Mouse (Mus musculus): ENCODE measurements around the gene Mdn1. TPM values are rescaled to one million over a fixed set of nuclear protein-coding genes. Genes with fewer than 3 reads are reported as not detected.

Mdn1 gene
- total and polyA plus RNA-seq, 3 experiments, result 16.1 to 49.8 (median 44.5) TPM

- Histone ChIP-seq H3K9me3 (replicated peaks; ENCODE audit: insufficient read depth, low read length) (no peaks in the 10 kb centered on the region), H3K27ac (ENCODE audit: control insufficient read depth, low read depth, low read length) (no peak overlapping the region), H3K4me3 (ENCODE audit: control insufficient read depth in 1 of 2, insufficient read depth in 1 of 2, low read depth in 2 of 2, low read length in 2 of 2) (no peak overlapping the region), H3K36me3 (ENCODE audit: control insufficient read depth in 1 of 2, insufficient read depth in 2 of 2, low read length in 2 of 2) (peaks cover 0 to 56% of the 10 kb centered on the region in 2 experiments; a peak in 2 of 4 replicates), H3K4me1 (ENCODE audit: control insufficient read depth in 1 of 2, insufficient read depth in 2 of 2, low read length in 2 of 2) (no peaks in the 10 kb centered on the region), H3K27me3 (ENCODE audit: control insufficient read depth in 1 of 2, insufficient read depth in 2 of 2, low read length in 2 of 2) (no peaks in the 10 kb centered on the region), H3K9ac (ENCODE audit: control insufficient read depth, low read depth, low read length, poor library complexity, severe bottlenecking) (no peak overlapping the region), H3K79me2 (ENCODE audit: control insufficient read depth, insufficient read depth, low read length, poor library complexity) (no peaks in the 10 kb centered on the region)
- TF ChIP-seq ZNF384 (IDR thresholded peaks at IDR 0.05; ENCODE audit: low read depth, low read length), result no peak
- no peak for TF ChIP-seq MYC (IDR thresholded peaks at IDR 0.05; ENCODE audit: low read depth, low read length)
- no peak for DNase-seq (ENCODE audit: low read depth, low spot score)
Observed at GRCm38 (mm10) chr4:32717733-32718132, 60.8 kb downstream of the Mdn1 start.

DNA sequence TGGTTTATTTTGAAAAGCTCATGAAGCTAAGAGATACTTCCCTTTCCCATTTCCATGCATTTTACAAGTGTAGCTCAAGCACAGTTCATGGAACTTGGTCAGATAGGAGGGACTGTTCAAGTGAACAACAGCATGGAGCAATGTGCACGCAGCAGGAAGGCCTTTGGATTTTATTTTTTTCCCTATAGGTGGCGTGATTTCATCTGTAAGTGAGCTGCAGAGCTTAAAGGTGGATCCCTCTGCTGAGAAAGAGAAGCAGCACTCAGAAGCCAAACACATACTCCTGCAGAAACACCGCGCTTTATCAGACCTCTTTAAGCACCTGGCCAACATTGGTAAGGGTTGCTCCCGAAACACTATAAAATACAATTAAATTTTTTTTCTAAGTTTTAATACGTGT, 88.5 kb downstream of the Mdn1 start:
- Histone ChIP-seq H3K36me3 (ENCODE audit: control insufficient read depth in 1 of 2, insufficient read depth in 2 of 2, low read length in 2 of 2) (peaks cover 0 to 32% of the 10 kb centered on the region in 2 experiments; a peak in 2 of 4 replicates), H3K9me3 (replicated peaks; ENCODE audit: insufficient read depth, low read length) (no peaks in the 10 kb centered on the region), H3K4me1 (ENCODE audit: control insufficient read depth in 1 of 2, insufficient read depth in 2 of 2, low read length in 2 of 2) (no peaks in the 10 kb centered on the region), H3K79me2 (ENCODE audit: control insufficient read depth, insufficient read depth, low read length, poor library complexity) (no peaks in the 10 kb centered on the region), H3K27ac (ENCODE audit: control insufficient read depth, low read depth, low read length) (no peak overlapping the region), H3K27me3 (ENCODE audit: control insufficient read depth in 1 of 2, insufficient read depth in 2 of 2, low read length in 2 of 2) (no peaks in the 10 kb centered on the region), H3K9ac (ENCODE audit: control insufficient read depth, low read depth, low read length, poor library complexity, severe bottlenecking) (no peak overlapping the region), H3K4me3 (ENCODE audit: control insufficient read depth in 1 of 2, insufficient read depth in 1 of 2, low read depth in 2 of 2, low read length in 2 of 2) (no peak overlapping the region)
- no peak for DNase-seq (ENCODE audit: low read depth, low spot score)
- TF ChIP-seq JUND (IDR thresholded peaks at IDR 0.05; ENCODE audit: low read depth, low read length), result no peak
- TF ChIP-seq RAD21 (IDR thresholded peaks at IDR 0.05; ENCODE audit: low read depth, low read length), result peak; percentile 9
- TF ChIP-seq CTCF (IDR thresholded peaks at IDR 0.05 in 2 of 3, conservative IDR thresholded peaks at IDR 0.05 in 1 of 3; ENCODE audit: control insufficient read depth in 1 of 3, insufficient read depth in 1 of 3, low read depth in 2 of 3, low read length in 3 of 3, poor library complexity in 1 of 3, severe bottlenecking in 1 of 3), result peak in 1 of 3 experiments; percentile 11; a peak in 1 of 6 replicates
- no peak for TF ChIP-seq TAL1 (IDR thresholded peaks at IDR 0.05; ENCODE audit: low read length)
- no peak for TF ChIP-seq EP300 (IDR thresholded peaks at IDR 0.05; ENCODE audit: low read depth in 1 of 2, low read length in 2 of 2)

DNA sequence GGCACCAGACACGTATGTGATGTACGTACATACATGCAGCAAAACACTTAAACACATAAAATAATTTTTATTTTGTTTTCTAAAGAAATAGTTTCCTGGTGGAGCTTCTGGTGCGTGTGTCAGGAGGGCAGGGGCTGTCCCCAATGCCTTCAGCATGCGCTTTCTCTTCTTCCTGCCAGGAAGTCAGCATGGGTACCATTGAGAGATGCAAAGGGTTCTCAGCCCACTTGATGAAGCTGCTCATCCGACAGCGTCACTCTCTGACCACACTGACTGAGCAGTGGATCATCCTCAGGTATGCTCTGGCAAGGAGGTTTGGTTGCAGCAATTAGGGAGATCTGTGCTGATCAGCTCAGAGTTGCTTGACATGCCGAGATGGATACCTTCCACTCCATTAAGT, 91.5 kb downstream of the Mdn1 start:
- Histone ChIP-seq H3K27me3 (ENCODE audit: control insufficient read depth in 1 of 2, insufficient read depth in 2 of 2, low read length in 2 of 2) (no peaks in the 10 kb centered on the region), H3K27ac (ENCODE audit: control insufficient read depth, low read depth, low read length) (no peak overlapping the region), H3K4me1 (ENCODE audit: control insufficient read depth in 1 of 2, insufficient read depth in 2 of 2, low read length in 2 of 2) (no peaks in the 10 kb centered on the region), H3K36me3 (ENCODE audit: control insufficient read depth in 1 of 2, insufficient read depth in 2 of 2, low read length in 2 of 2) (peaks cover 0 to 30% of the 10 kb centered on the region in 2 experiments; a peak in 2 of 4 replicates), H3K9ac (ENCODE audit: control insufficient read depth, low read depth, low read length, poor library complexity, severe bottlenecking) (no peak overlapping the region), H3K79me2 (ENCODE audit: control insufficient read depth, insufficient read depth, low read length, poor library complexity) (no peaks in the 10 kb centered on the region), H3K9me3 (replicated peaks; ENCODE audit: insufficient read depth, low read length) (no peaks in the 10 kb centered on the region), H3K4me3 (ENCODE audit: control insufficient read depth in 1 of 2, insufficient read depth in 1 of 2, low read depth in 2 of 2, low read length in 2 of 2) (no peak overlapping the region)
- TF ChIP-seq MYC (IDR thresholded peaks at IDR 0.05; ENCODE audit: low read depth, low read length) (no peak), MYB (IDR thresholded peaks at IDR 0.05; ENCODE audit: low read depth, low read length) (no peak), ZNF384 (IDR thresholded peaks at IDR 0.05; ENCODE audit: low read depth, low read length) (no peak), EP300 (IDR thresholded peaks at IDR 0.05; ENCODE audit: low read depth in 1 of 2, low read length in 2 of 2) (no peak), MAX (IDR thresholded peaks at IDR 0.05; ENCODE audit: low read length) (no peak), JUND (IDR thresholded peaks at IDR 0.05; ENCODE audit: low read depth, low read length) (no peak), BHLHE40 (IDR thresholded peaks at IDR 0.05; ENCODE audit: borderline replicate concordance, low read depth, low read length) (no peak)
- no peak for DNase-seq (ENCODE audit: low read depth, low spot score)
